Mouse (Mus musculus): ENCODE data around the gene Slc16a10. TPM values are rescaled to one million over a fixed set of nuclear protein-coding genes. Genes with fewer than 3 reads are reported as not detected.

Gene Slc16a10
- total RNA-seq, 2 experiments from 2014 or later: 30.0 to 33.6 TPM

DNA sequence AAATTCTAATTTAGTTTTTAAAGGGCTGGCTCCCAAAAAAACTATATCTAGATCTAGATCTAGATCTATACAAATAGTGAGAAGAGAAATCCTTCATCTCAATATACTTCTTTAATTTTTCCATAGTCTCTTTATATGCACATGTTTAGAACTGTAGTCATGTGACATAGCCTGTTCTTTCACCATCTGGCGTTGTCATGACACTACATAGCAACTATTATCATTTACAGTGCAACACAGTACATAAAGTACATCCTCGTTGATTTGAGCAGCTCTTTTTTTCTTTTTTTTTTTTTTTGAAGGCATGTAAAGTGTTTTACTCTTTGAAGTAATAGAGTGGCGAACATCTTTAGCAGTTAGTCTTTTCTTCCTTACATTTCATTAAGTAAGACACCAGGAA is 22.6 kb downstream of the Slc16a10 start:
- no peak for DNase-seq
- intact Hi-C loops (cut with DNase I; ENCODE audit: low total_unique reads): no loop called here

DNA sequence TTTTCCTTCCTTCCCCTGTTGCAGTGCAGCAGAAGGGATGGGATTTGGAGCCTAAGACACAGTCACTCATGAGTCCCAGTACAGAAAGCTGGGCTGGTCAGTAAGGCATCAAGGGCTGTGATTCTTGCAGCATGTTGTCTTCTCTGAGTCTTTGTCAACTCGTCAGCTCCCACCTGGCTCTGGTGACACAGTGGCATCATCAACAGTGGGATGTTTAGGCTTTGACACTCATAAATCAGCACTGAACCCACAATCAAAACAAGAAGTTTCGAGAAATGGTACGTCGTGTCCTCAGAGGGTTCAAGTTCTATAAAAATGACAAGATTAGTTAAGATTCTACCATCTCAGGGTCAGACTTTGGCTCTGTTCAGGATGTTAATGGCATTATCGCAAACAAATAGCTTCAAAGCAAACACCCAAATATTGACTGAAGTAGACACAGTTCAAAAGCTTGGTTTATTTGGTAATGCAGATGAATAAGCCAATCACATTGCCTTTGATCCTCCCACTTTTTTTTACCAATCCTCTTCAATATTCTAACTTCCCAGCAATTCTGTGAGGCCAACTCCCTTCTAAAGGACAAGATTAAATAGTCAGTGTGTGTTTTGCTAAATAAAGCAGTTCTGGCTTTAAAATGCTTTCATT is 23.2 kb downstream of the Slc16a10 start:
- intact Hi-C loops (cut with DNase I; ENCODE audit: low total_unique reads): no loop called here
- DNase-seq: no peak

GRCm38 (mm10) chr10:40113517-40114085 is 28.5 kb downstream of the Slc16a10 start:
- intact Hi-C loops (cut with DNase I; ENCODE audit: low total_unique reads): no loop called here
- DNase-seq: no peak

GRCm38 (mm10) chr10:40112256-40112655 is 29.8 kb downstream of the Slc16a10 start:
- intact Hi-C loops (cut with DNase I; ENCODE audit: low total_unique reads): no loop called here
- DNase-seq: no peak

DNA sequence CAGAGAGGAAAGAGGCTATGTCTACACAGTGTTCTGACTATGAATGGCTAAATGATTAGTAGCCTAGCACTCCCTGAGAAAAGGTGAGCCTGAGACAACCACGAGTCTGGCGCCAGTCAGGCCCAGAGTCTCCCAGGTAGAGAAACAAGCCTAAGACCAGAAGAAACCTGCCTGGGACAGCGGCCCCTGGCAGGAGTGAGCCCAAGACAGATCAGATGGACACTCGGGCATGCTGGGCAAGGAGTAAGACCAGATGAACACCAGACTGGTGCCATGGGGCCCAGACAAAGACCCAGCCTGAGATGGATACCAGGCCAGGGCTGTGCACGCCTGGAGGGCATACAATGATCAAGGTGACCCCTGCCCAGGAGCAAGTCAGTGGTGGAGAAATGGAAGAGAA is 32.5 kb downstream of the Slc16a10 start:
- DNase-seq: no peak
- intact Hi-C loops (cut with DNase I; ENCODE audit: low total_unique reads): no loop called here

- intact Hi-C loops (cut with DNase I; ENCODE audit: low total_unique reads): no loop called here
Observed at GRCm38 (mm10) chr10:40108992-40109391, 33.1 kb downstream of the Slc16a10 start.

DNA sequence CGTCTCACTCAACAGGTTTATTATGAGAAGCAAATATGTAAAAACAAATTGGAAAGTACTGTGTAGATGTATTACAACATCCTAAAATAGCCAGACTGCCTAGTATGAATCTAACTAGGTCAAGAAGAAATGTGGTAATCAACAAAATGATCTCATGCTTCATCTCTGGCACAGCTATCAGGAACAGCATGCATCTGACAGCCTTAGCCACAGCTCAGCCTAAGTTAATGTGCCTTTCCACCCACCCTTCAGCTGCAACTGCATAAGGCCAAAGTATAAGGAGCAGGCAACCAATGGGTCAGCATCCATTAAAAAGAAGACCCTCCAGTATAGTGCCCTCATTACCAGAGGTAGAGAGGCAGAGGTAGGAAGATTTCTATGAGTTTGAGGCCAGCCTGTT is 34.1 kb downstream of the Slc16a10 start:
- intact Hi-C loops (cut with DNase I; ENCODE audit: low total_unique reads): no loop called here
- DNase-seq: no peak

More at GRCm38 (mm10) chr10:40108992-40109391, 33.1 kb downstream of the Slc16a10 start:
- no peak for DNase-seq

DNA sequence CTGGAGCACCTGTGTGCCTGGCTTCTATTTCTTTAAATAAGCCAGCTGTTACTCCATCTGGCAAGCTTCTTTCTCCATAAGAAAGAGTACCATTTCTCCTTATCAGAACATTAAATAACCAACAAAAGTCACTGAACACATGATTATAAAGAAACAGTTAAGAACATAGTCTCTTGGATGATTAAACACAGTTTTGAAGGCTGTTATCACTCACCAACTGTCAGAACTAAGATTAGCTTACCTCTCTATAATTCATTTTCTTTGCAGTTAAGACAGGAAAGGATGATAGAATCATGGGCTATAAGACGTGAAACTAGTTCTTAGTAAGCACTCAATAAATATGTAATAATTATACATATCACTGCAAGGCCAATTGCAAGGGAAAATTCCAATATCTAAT is 36.9 kb downstream of the Slc16a10 start:
- intact Hi-C loops (cut with DNase I; ENCODE audit: low total_unique reads): no loop called here
- DNase-seq: no peak

DNA sequence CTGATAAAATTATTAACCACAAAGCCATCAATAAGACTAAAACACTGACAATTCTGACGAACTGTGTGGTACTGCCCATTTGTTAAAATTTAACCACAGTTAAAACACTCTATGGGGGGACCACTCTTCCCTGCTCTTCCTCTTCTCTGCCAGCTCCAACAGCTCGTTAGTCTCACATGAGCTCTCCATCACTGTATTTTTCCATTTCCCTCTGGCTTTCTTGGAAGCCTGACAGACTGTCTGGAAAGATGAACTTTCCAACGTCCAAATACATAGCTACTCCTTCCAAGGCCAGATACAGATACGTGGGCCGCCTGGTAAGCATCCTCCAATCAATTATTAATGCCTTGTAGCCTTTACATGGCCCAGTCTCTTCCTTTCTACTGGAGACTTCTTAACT is 38.3 kb downstream of the Slc16a10 start:
- intact Hi-C loops (cut with DNase I; ENCODE audit: low total_unique reads): no loop called here
- no peak for DNase-seq

DNA sequence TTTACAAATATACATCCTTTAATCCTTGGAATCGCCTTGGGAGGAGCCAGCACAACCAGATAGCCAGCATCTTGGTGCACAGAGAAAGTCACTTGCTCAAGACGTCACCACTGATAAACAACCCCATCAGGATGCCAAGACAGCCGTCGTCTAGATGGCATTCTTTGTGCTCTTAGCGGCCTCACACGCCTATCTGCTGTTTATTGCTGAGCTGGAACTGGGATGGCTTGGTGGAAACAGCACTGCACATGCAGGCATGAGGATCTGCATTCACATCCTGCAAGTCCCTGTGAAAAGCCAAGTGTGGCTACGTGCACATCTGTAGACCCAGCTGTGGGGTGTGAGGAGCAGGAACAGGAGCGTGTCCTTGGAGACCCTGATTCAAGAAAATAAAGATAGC is 39.1 kb downstream of the Slc16a10 start:
- intact Hi-C loops (cut with DNase I; ENCODE audit: low total_unique reads): no loop called here

DNA sequence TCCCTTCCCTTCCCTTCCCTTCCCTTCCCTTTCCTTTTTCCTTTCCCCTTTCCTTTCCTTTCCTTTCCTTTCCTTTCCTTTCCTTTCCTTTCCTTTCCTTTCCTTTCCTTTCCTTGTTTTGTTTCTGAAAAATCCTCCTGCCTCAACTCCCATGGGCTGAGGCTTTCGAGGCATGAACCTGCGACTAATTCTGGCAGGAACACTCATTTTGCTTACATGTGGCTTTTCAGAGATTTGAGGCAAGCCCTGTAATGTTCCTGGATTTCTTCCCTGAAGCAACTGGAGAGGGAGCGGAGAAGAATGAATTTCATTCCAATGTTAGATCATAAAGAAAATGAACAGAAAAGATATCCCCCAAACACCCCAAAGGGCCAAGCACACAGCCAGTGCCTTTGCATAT is 39.9 kb downstream of the Slc16a10 start:
- DNase-seq: no peak
- intact Hi-C loops (cut with DNase I; ENCODE audit: low total_unique reads): no loop called here

More for the DNA sequence above, 39.1 kb downstream of the Slc16a10 start:
- DNase-seq: no peak

DNA sequence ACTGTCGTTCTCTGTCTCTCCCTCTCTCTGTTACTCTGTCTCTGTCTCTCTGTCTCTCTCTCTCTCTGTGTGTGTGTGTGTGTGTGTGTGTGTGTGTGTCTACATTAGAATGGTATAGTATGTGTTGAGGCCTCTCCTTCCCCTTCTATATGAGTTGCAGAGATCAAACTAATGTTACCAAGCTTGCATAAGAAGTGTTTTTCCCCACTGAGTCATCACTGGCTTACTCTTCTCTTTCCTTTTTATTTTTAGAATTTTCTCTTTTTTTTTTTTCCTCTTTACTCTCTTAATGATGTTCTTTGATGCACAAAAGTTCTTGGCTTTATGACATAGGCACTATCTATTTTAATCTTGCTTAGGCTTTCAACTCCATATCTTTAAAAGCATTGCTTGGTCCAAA is 43.6 kb downstream of the Slc16a10 start:
- intact Hi-C loops (cut with DNase I; ENCODE audit: low total_unique reads): no loop called here
- no peak for DNase-seq

GRCm38 (mm10) chr10:40097519-40097918 is 44.5 kb downstream of the Slc16a10 start:
- intact Hi-C loops (cut with DNase I; ENCODE audit: low total_unique reads): no loop called here

DNA sequence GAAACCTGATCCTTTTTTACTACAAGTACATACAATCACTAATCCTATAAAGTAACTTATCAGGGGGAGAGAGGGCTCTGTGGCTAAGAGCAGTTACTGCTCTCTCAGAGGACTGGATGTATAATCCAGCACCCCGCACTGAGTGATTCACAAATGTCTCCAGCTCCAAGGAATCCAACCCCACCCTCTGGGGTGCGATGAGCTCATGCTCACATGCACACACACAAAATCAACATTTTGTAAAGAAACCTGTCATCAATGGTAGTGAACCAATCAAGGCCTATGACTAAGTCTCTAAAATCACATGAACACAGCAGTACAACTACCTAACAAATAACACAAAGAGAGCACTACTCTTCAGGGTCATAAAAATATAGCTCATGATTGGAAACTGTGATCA is 47.3 kb downstream of the Slc16a10 start:
- intact Hi-C loops (cut with DNase I; ENCODE audit: low total_unique reads): no loop called here
- no peak for DNase-seq

More at GRCm38 (mm10) chr10:40097519-40097918, 44.5 kb downstream of the Slc16a10 start:
- DNase-seq: no peak

- no peak for DNase-seq
- intact Hi-C loops (cut with DNase I; ENCODE audit: low total_unique reads): no loop called here
Observed at GRCm38 (mm10) chr10:40093526-40093925, 48.5 kb downstream of the Slc16a10 start.

- intact Hi-C loops (cut with DNase I; ENCODE audit: low total_unique reads): no loop called here
- DNase-seq: no peak
Observed at GRCm38 (mm10) chr10:40091455-40091854, 50.6 kb downstream of the Slc16a10 start.

DNA sequence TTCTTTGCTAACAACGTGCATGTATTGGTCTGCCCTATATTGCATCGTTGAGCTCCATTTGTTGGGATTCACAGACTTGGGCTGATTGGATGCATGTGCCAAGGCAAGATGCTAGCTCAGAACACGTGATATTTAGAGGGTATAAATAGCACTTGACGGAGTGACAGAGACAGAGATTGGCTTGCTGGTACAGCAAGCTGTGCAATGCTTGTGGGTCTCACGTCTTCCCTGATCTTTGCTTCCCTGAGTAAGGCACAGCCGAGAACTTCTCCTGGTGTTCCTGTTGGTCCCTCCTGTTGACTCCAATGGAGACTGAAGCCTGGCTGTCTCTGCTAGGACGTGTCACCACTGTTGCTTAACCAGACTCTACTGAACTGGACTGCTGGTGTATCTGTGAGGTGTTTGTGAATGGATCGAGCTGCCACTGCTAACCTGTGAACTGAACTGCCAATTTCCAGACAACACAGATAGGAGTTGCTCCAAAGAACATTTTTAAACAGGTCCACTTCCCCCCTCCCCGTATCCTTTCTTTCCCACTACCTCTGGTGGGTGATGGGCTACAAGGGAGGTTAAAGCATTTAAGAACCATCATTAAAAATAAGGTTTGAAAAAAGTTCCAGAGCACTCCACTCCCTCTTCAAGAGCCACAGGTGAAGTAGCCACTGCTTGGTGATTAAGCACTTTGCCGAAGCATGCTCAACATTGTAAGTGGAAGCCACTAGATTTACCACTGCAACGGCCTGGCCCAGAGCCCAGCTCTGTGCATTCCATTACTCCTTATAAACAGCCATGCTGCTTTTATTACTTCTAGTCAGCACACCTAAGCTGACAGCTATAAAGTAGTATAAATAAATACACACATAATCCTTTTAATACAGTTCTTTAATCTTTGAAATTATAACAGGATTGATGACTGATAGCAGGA is 51.3 kb downstream of the Slc16a10 start:
- intact Hi-C loops (cut with DNase I; ENCODE audit: low total_unique reads): no loop called here
- no peak for DNase-seq

- DNase-seq: peak; percentile 46
- intact Hi-C loops (cut with DNase I; ENCODE audit: low total_unique reads): no loop called here
Observed at GRCm38 (mm10) chr10:40084332-40085093, 57.5 kb downstream of the Slc16a10 start.

GRCm38 (mm10) chr10:40083556-40083955 is 58.5 kb downstream of the Slc16a10 start:
- DNase-seq: no peak
- intact Hi-C loops (cut with DNase I; ENCODE audit: low total_unique reads): no loop called here

GRCm38 (mm10) chr10:40082668-40083067 is 59.4 kb downstream of the Slc16a10 start:
- intact Hi-C loops (cut with DNase I; ENCODE audit: low total_unique reads): no loop called here
- DNase-seq: no peak
